Mouse (Mus musculus): ENCODE data around the gene Tmc4.

- TF ChIP-seq POLR2A (IDR thresholded peaks at IDR 0.05; ENCODE audit: insufficient read length, low read depth) (no peak), MAX (IDR thresholded peaks at IDR 0.05; ENCODE audit: low read depth) (no peak), MYOG (IDR thresholded peaks at IDR 0.05; ENCODE audit: control insufficient read depth in 1 of 3, insufficient read depth in 1 of 3, insufficient read length in 2 of 3, low read depth in 2 of 3) (no peak)
Measured at GRCm38 (mm10) chr7:3674507-3675227, 2.7 kb downstream of the Tmc4 start.

All from myocyte (in vitro differentiated cells).